Mouse (Mus musculus): ENCODE results near the gene Abl2.

DNA sequence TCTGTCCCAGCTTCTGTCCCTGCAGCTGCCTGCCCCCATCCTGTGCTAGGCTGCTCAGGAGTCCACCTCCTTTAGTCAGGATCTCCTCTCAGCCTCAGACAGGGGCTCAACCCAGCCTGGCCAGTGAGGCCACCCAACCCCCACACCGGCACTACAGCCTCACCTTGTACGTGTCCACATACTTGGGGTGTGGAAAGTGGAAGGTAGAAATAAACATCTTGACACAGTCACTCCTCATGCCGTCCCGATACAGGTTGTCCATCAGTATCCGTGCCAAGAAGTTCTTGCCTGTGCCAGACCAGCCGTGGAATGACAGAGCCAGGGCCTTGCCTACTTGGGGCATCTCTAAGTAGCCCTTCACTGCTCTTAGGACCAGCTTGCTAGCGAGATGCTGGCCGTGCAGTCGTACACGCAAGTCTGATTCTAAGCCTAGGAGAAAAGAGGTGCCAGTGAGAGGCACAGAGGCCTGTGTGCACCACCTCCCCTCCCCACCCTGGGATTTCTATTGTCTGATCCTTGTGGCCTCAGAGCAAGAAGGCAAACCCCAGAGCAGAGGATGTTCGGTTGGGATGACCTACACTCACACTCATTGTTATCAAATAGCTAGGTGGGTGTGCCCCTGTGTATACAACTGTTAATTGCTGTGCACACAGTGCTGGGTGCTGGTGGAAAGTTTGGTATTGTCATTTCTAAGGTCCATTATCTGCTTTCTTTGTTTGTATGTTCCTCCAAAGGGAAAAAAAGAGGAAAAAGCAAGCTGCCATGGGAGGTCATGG, 110.8 kb downstream of the Abl2 start:
- TF ChIP-seq POLR2A (IDR thresholded peaks at IDR 0.05; ENCODE audit: extremely low read depth, insufficient read depth, low read length) (no peak), CTCF (IDR thresholded peaks at IDR 0.05; ENCODE audit: low read depth, low read length) (no peak)

Measured in liver, adult 2 months (tissue).